Mouse (Mus musculus): ENCODE results near the gene Clec11a. TPM values are rescaled to one million over a fixed set of nuclear protein-coding genes. Genes with fewer than 3 reads are reported as not detected.

Clec11a gene
- total and polyA plus RNA-seq, 2 experiments from 2014 or later = 3.2 to 3.5 TPM

GRCm38 (mm10) chr7:44254930-44255329, 51.8 kb downstream of the Clec11a start:
- H3K4me3 ChIP-seq (ENCODE audit: low read depth, low read length) = no peak overlapping the region
- H3K9me3 ChIP-seq (ENCODE audit: low read length) = no peaks in the 10 kb centered on the region
- H3K27ac ChIP-seq (ENCODE audit: low read depth, low read length) = no peak overlapping the region
- 82% methylated on average over 6 of the region's 6 CpGs for WGBS
- no peak overlapping the region for H3K4me2 ChIP-seq (ENCODE audit: low read depth, low read length, poor library complexity, severe bottlenecking)
- no peak for TF ChIP-seq CTCF (IDR thresholded peaks at IDR 0.05)
- no peaks in the 10 kb centered on the region for H3K4me1 ChIP-seq (ENCODE audit: insufficient read depth, low read length)
- no peak overlapping the region for H3K9ac ChIP-seq (replicated peaks; ENCODE audit: low read length, poor library complexity, severe bottlenecking)
- no peaks in the 10 kb centered on the region for H3K27me3 ChIP-seq (ENCODE audit: insufficient read depth, low read length)
- ATAC-seq (ENCODE audit: low FRiP score) (no peak), DNase-seq (ENCODE audit: low spot score) (no peak)
- peaks cover 21% of the 10 kb centered on the region for H3K36me3 ChIP-seq (ENCODE audit: insufficient read depth, low read length)

- peaks cover 1% of the 10 kb centered on the region; the same call in 1 of the 2 replicates for H3K4me1 ChIP-seq (ENCODE audit: insufficient read depth, low read length)
- 66% methylated on average over 15 of the region's 15 CpGs for WGBS
- H3K4me3 ChIP-seq (ENCODE audit: low read depth, low read length) = no peak overlapping the region
- no peak overlapping the region for H3K4me2 ChIP-seq (ENCODE audit: low read depth, low read length, poor library complexity, severe bottlenecking)
- peak; percentile 20 for TF ChIP-seq CTCF (IDR thresholded peaks at IDR 0.05)
- H3K27ac ChIP-seq (ENCODE audit: low read depth, low read length) = 0 out of 2 replicates have a peak overlapping the region, but pooled peaks have one; percentile 43
- no peak for DNase-seq (ENCODE audit: low spot score)
- H3K27me3 ChIP-seq (ENCODE audit: insufficient read depth, low read length) = no peaks in the 10 kb centered on the region
- peaks cover 28% of the 10 kb centered on the region for H3K36me3 ChIP-seq (ENCODE audit: insufficient read depth, low read length)
- H3K9me3 ChIP-seq (ENCODE audit: low read length) = no peaks in the 10 kb centered on the region
- ATAC-seq (ENCODE audit: low FRiP score) = no peak
- no peak overlapping the region for H3K9ac ChIP-seq (replicated peaks; ENCODE audit: low read length, poor library complexity, severe bottlenecking)
These were observed 53.6 kb downstream of the Clec11a start for GRCm38 (mm10) chr7:44253023-44253616.

Other genes starting within 250 kb of the Clec11a start
- not detected in 2 replicates for gene Klk1b21, start 204.6 kb downstream of the Clec11a start, total RNA-seq (2014; rRNA removed)
- gene Klk1b21, start 204.6 kb downstream of the Clec11a start, polyA plus RNA-seq (2015; fragmentation: Nextera tagmentation; extraction: Ambion mirVana) = not detected in 2 replicates
- gene Klk1b22, start 194.2 kb downstream of the Clec11a start, total RNA-seq (2014; rRNA removed) = not detected in 2 replicates
- not detected in 2 replicates for gene Klk1b22, start 194.2 kb downstream of the Clec11a start, polyA plus RNA-seq (2015; fragmentation: Nextera tagmentation; extraction: Ambion mirVana)
- gene Klk1b16, start 170.1 kb downstream of the Clec11a start, total RNA-seq (2014; rRNA removed) = not detected in 2 replicates
- gene Klk1b16, start 170.1 kb downstream of the Clec11a start, polyA plus RNA-seq (2015; fragmentation: Nextera tagmentation; extraction: Ambion mirVana) = not detected in 2 replicates
- not detected in 2 replicates for gene Klk1b24, start 118.7 kb downstream of the Clec11a start, total RNA-seq (2014; rRNA removed)
- not detected in 2 replicates for gene Klk1b24, start 118.7 kb downstream of the Clec11a start, polyA plus RNA-seq (2015; fragmentation: Nextera tagmentation; extraction: Ambion mirVana)
- gene Klk1b3, start 108.7 kb downstream of the Clec11a start, total RNA-seq (2014; rRNA removed) = not detected in 2 replicates
- not detected in 2 replicates for gene Klk1b3, start 108.7 kb downstream of the Clec11a start, polyA plus RNA-seq (2015; fragmentation: Nextera tagmentation; extraction: Ambion mirVana)
- gene Klk1b4, start 99.5 kb downstream of the Clec11a start, total RNA-seq (2014; rRNA removed) = not detected in 2 replicates
- not detected in 2 replicates for gene Klk1b4, start 99.5 kb downstream of the Clec11a start, polyA plus RNA-seq (2015; fragmentation: Nextera tagmentation; extraction: Ambion mirVana)
- gene Klk1b5, start 91.0 kb downstream of the Clec11a start, total RNA-seq (2014; rRNA removed) = not detected in 2 replicates
- not detected in 2 replicates for gene Klk1b5, start 91.0 kb downstream of the Clec11a start, polyA plus RNA-seq (2015; fragmentation: Nextera tagmentation; extraction: Ambion mirVana)
- gene Klk1, start 81.5 kb downstream of the Clec11a start, total RNA-seq (2014; rRNA removed) = not detected in 2 replicates
- not detected in 2 replicates for gene Klk1, start 81.5 kb downstream of the Clec11a start, polyA plus RNA-seq (2015; fragmentation: Nextera tagmentation; extraction: Ambion mirVana)
- not detected in 2 replicates for gene Gm36864, start 70.7 kb downstream of the Clec11a start, total RNA-seq (2014; rRNA removed)
- not detected in 2 replicates for gene Gm36864, start 70.7 kb downstream of the Clec11a start, polyA plus RNA-seq (2015; fragmentation: Nextera tagmentation; extraction: Ambion mirVana)
- gene 1700028J19Rik, start 60.2 kb downstream of the Clec11a start, total RNA-seq (2014; rRNA removed) = 0.38 and 0.88 TPM in 2 replicates
- 1.6 and 2.2 TPM in 2 replicates for gene 1700028J19Rik, start 60.2 kb downstream of the Clec11a start, polyA plus RNA-seq (2015; fragmentation: Nextera tagmentation; extraction: Ambion mirVana)
- gene 2410002F23Rik, start 60.2 kb downstream of the Clec11a start, total RNA-seq (2014; rRNA removed) = 329 and 379 TPM in 2 replicates
- 279 and 286 TPM in 2 replicates for gene 2410002F23Rik, start 60.2 kb downstream of the Clec11a start, polyA plus RNA-seq (2015; fragmentation: Nextera tagmentation; extraction: Ambion mirVana)
- gene Acp4, start 49.5 kb downstream of the Clec11a start, total RNA-seq (2014; rRNA removed) = not detected in 2 replicates
- not detected in 2 replicates for gene Acp4, start 49.5 kb downstream of the Clec11a start, polyA plus RNA-seq (2015; fragmentation: Nextera tagmentation; extraction: Ambion mirVana)
- gene Gm15517, start 45.5 kb downstream of the Clec11a start, total RNA-seq (2014; rRNA removed) = not detected in 2 replicates
- not detected in 2 replicates for gene Gm15517, start 45.5 kb downstream of the Clec11a start, polyA plus RNA-seq (2015; fragmentation: Nextera tagmentation; extraction: Ambion mirVana)
- gene Shank1, start 3.4 kb upstream of the Clec11a start, total RNA-seq (2014; rRNA removed) = 48.1 and 60.3 TPM in 2 replicates
- gene Shank1, start 3.4 kb upstream of the Clec11a start, polyA plus RNA-seq (2015; fragmentation: Nextera tagmentation; extraction: Ambion mirVana) = 33.9 and 39.2 TPM in 2 replicates
- gene Syt3, start 77.2 kb upstream of the Clec11a start, total RNA-seq (2014; rRNA removed) = 119 and 144 TPM in 2 replicates
- gene Syt3, start 77.2 kb upstream of the Clec11a start, polyA plus RNA-seq (2015; fragmentation: Nextera tagmentation; extraction: Ambion mirVana) = 88.4 and 96.7 TPM in 2 replicates
- 0.38 and 1.4 TPM in 2 replicates for gene 1700008O03Rik, start 78.9 kb upstream of the Clec11a start, total RNA-seq (2014; rRNA removed)
- 3.8 and 5.2 TPM in 2 replicates for gene 1700008O03Rik, start 78.9 kb upstream of the Clec11a start, polyA plus RNA-seq (2015; fragmentation: Nextera tagmentation; extraction: Ambion mirVana)
- gene Lrrc4b, start 122.1 kb upstream of the Clec11a start, total RNA-seq (2014; rRNA removed) = 589 and 657 TPM in 2 replicates
- gene Lrrc4b, start 122.1 kb upstream of the Clec11a start, polyA plus RNA-seq (2015; fragmentation: Nextera tagmentation; extraction: Ambion mirVana) = 24.2 and 26.9 TPM in 2 replicates
- 7.1 and 11.8 TPM in 2 replicates for gene Aspdh, start 158.5 kb upstream of the Clec11a start, total RNA-seq (2014; rRNA removed)
- 2.1 and 3.7 TPM in 2 replicates for gene Aspdh, start 158.5 kb upstream of the Clec11a start, polyA plus RNA-seq (2015; fragmentation: Nextera tagmentation; extraction: Ambion mirVana)
- gene Josd2, start 161.1 kb upstream of the Clec11a start, total RNA-seq (2014; rRNA removed) = 25.5 and 38.5 TPM in 2 replicates
- gene Josd2, start 161.1 kb upstream of the Clec11a start, polyA plus RNA-seq (2015; fragmentation: Nextera tagmentation; extraction: Ambion mirVana) = 22.7 and 25.4 TPM in 2 replicates
- gene Emc10, start 189.6 kb upstream of the Clec11a start, total RNA-seq (2014; rRNA removed) = 247 and 273 TPM in 2 replicates
- gene Emc10, start 189.6 kb upstream of the Clec11a start, polyA plus RNA-seq (2015; fragmentation: Nextera tagmentation; extraction: Ambion mirVana) = 150 and 154 TPM in 2 replicates
- 18.5 and 19.3 TPM in 2 replicates for gene Fam71e1, start 189.7 kb upstream of the Clec11a start, total RNA-seq (2014; rRNA removed)
- gene Fam71e1, start 189.7 kb upstream of the Clec11a start, polyA plus RNA-seq (2015; fragmentation: Nextera tagmentation; extraction: Ambion mirVana) = 23.8 and 27.7 TPM in 2 replicates
- gene Mybpc2, start 217.8 kb upstream of the Clec11a start, total RNA-seq (2014; rRNA removed) = 0.27 and 0.38 TPM in 2 replicates
- 0.28 and 0.34 TPM in 2 replicates for gene Mybpc2, start 217.8 kb upstream of the Clec11a start, polyA plus RNA-seq (2015; fragmentation: Nextera tagmentation; extraction: Ambion mirVana)
- gene Spib, start 225.2 kb upstream of the Clec11a start, total RNA-seq (2014; rRNA removed) = 0.19 TPM in 1 of 2 replicates, not detected in the other
- 0.14 TPM in 1 of 2 replicates, not detected in the other for gene Spib, start 225.2 kb upstream of the Clec11a start, polyA plus RNA-seq (2015; fragmentation: Nextera tagmentation; extraction: Ambion mirVana)
- 12.9 and 17.5 TPM in 2 replicates for gene Pold1, start 241.9 kb upstream of the Clec11a start, total RNA-seq (2014; rRNA removed)
- 8.8 and 9.6 TPM in 2 replicates for gene Pold1, start 241.9 kb upstream of the Clec11a start, polyA plus RNA-seq (2015; fragmentation: Nextera tagmentation; extraction: Ambion mirVana)
- 46.8 and 47.7 TPM in 2 replicates for gene Nr1h2, start 247.0 kb upstream of the Clec11a start, total RNA-seq (2014; rRNA removed)
- gene Nr1h2, start 247.0 kb upstream of the Clec11a start, polyA plus RNA-seq (2015; fragmentation: Nextera tagmentation; extraction: Ambion mirVana) = 41.2 and 48.0 TPM in 2 replicates